Mouse (Mus musculus): ENCODE results near the gene Col8a2.

GRCm38 (mm10) chr4:126311566-126312200 is 25.1 kb downstream of the Col8a2 start:
- no peak for TF ChIP-seq POLR2A (IDR thresholded peaks at IDR 0.05; ENCODE audit: extremely low read depth, insufficient read depth, low read length)
- no peak for TF ChIP-seq CTCF (IDR thresholded peaks at IDR 0.05; ENCODE audit: extremely low read depth, insufficient read depth, low read length)

All from cortical plate, adult 2 months (tissue).